Mouse (Mus musculus) G1E (cell line): ENCODE measurements around the gene Hist1h2be. TPM values are rescaled to one million over a fixed set of nuclear protein-coding genes. Genes with fewer than 3 reads are reported as not detected.
A peak's percentile ranks its signal among the peaks of the same experiment; 100 is the strongest.
"Not testable (repeated sequence)": the region's sequence is repeated elsewhere in the genome, so short reads cannot be mapped to it uniquely, and the experiment has no call there.

ENCODE experiments used
- ATAC-seq: 2 replicates; pipeline ENCODE4 v1.8.0; 2016; ENCODE audit warnings: mild to moderate bottlenecking; ENCODE audit not compliant: insufficient number of reproducible peaks, poor library complexity, low FRiP score, severe bottlenecking; ENCODE audit errors: extremely low read depth
- DNase-seq: peaks from one replicate; pipeline ENCODE4 v3.0.0; 2012; ENCODE audit warnings: low spot score
- H3K27me3 ChIP-seq: 2 replicates; pipeline ENCODE4 v1.6.1; 2012; ENCODE audit warnings: mild to moderate bottlenecking, low read length, inconsistent platforms; ENCODE audit not compliant: insufficient read depth
- H3K36me3 ChIP-seq: replicated peaks from 2 replicates; pipeline ENCODE3; 2012; ENCODE audit warnings: mild to moderate bottlenecking, inconsistent platforms
- H3K4me1 ChIP-seq: 2 replicates; pipeline ENCODE4 v1.6.1; 2012; ENCODE audit warnings: low read depth, low read length, inconsistent platforms, mixed read lengths; ENCODE audit not compliant: insufficient read depth
- H3K4me3 ChIP-seq: 2 replicates; pipeline ENCODE4 v1.5.1; 2012; ENCODE audit warnings: low read depth, mild to moderate bottlenecking, inconsistent platforms, low read length, moderate library complexity, mixed read lengths
- H3K9me3 ChIP-seq: replicated peaks from 2 replicates; pipeline ENCODE4 v1.6.1; 2012; ENCODE audit warnings: inconsistent platforms
- CTCF ChIP-seq: IDR thresholded peaks from 2 replicates; pipeline ENCODE4 v1.5.1; 2012; ENCODE audit warnings: low read depth, low read length, inconsistent platforms, mixed read lengths
- GATA1 ChIP-seq: IDR thresholded peaks from 2 replicates; pipeline ENCODE4 v1.6.1; 2012; ENCODE audit warnings: borderline replicate concordance, low read length, inconsistent platforms, mixed read lengths
- GATA2 ChIP-seq: IDR thresholded peaks from 2 replicates; pipeline ENCODE4 v1.6.1; 2012; ENCODE audit warnings: low read depth, low read length, inconsistent platforms, borderline replicate concordance
- POLR2AphosphoS5 ChIP-seq: IDR thresholded peaks from 2 replicates; pipeline ENCODE4 v1.6.1; 2012; ENCODE audit warnings: low read depth, low read length, inconsistent platforms; ENCODE audit not compliant: insufficient replicate concordance
- TAL1 ChIP-seq: conservative IDR thresholded peaks from 2 replicates; pipeline ENCODE4 v1.6.1; 2012; ENCODE audit warnings: low read depth, low read length, inconsistent platforms, mixed read lengths
- polyA plus RNA-seq: library from polyadenylated mRNA; stranded (reverse); fragments of >175 nt; gene quantifications from 2 replicates; pipeline ENCODE4 v1.2.3, GENCODE M21; 2012
- total RNA-seq, 2 experiments: library from RNA; stranded (forward) in 1 of 2; stranded (reverse) in 1 of 2; fragments of 200-1000 nt in 1 of 2; fragments of >200 nt in 1 of 2; fragmentation: Nextera tagmentation in 1 of 2; gene quantifications; 2 replicates each; pipeline ENCODE4 v1.2.3; 2014 to 2017

Gene Hist1h2be
- total and polyA plus RNA-seq, 3 experiments: 0.56 to 110 (median 27.7) TPM

DNA sequence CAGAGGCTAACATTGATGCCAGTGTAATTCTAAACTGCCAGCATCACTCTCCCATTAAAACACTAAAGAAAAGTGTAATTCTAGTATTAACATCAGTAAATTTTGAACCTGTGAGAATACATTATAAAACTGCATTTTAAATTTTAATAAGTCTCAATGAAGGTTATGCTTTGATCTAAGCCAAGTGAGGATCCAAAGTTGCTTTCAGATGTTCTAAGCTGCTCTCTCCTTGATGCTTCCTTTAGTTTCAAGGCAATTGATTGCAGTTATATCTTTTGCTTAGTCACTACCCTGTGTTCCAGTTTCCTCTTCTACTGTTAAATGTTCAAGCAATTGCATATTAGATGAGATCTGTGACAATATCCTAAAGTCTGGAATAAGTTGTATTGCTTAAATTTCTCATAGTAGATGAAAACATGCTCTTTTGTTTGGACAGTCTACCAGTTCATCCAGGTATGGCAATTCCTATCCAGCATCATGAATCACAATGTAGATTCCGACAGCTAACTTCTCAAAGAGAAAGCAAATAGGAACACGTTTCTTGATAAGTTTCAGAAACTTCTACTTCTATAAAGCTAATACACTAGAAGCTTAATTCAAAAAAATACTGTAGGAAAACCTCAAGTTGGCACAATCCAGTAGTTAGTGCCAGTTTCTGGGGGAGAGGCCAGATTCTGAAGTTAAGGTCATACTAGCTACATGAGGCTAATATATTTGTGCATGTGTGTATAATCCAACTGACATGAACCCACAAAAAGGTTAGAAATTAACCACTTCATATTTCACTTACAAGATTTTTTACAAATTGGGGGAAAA, 48.5 kb downstream of the Hist1h2be start:
- TF ChIP-seq GATA2 (no peak), TAL1 (no peak), POLR2AphosphoS5 (peak; percentile 97; the same call in 1 of the 2 replicates), GATA1 (no peak), CTCF (no peak)
- Histone ChIP-seq H3K27me3 (no peaks in the 10 kb centered on the region), H3K4me1 (peaks cover 26% of the 10 kb centered on the region), H3K4me3 (peak overlapping the region; percentile 15; the same call in 1 of the 2 replicates), H3K9me3 (no peaks in the 10 kb centered on the region), H3K36me3 (no peaks in the 10 kb centered on the region)
- ATAC-seq: no peak
- no peak for DNase-seq

DNA sequence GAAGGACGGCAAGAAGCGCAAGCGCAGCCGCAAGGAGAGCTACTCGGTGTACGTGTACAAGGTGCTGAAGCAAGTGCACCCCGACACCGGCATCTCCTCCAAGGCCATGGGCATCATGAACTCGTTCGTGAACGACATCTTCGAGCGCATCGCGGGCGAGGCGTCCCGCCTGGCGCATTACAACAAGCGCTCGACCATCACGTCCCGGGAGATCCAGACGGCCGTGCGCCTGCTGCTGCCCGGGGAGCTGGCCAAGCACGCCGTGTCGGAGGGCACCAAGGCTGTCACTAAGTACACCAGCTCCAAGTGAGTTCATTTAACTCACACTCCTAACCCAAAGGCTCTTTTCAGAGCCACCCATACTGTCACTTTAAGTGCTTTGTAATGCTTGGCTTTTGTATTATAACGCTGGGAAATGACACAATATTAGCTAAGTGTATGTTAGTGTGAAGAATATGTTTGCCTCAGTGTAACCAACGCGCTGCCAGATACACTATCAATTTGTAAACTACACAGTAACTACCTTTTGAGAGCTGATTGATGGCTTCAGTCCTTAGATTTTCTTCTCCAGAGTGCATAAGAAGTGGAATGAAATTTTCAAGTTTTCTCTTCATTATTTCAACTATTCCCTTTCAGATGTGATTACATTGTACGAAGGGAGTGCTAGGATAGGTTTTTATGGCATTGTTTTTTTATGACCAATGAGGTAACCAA, 49.3 kb downstream of the Hist1h2be start:
- TF ChIP-seq POLR2AphosphoS5: peak; percentile 95; the same call in 1 of the 2 replicates
- H3K9me3 ChIP-seq, DNase-seq, H3K36me3 ChIP-seq, H3K27me3 ChIP-seq, ATAC-seq: not testable (repeated sequence)
- H3K4me3 ChIP-seq: peak overlapping the region; percentile 64; the same call in 1 of the 2 replicates
- H3K4me1 ChIP-seq: peaks cover 18% of the 10 kb centered on the region

DNA sequence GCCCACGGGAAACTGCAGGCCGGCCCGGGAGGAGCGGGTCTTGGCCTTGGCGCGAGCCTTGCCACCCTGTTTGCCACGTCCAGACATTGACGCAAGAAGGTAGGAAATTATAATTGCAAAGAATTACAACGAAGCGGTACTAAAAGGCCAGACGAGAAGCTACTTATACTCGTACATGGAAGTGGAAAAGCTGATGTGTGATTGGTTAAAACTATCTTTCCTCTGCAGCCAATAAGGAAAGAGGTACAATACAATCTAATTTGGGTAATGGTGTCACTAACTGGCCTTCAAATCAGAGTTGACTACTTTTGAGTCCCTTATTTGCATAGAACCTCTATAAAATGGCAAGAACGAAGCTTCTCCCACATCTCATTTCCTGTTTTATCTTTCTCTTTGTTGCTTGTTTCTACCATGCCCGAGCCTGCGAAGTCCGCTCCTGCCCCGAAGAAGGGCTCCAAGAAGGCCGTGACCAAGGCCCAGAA, 49.9 kb downstream of the Hist1h2be start, which contains the start of the genes Hist1h2ae and Hist1h2bg:
TSS of gene Hist1h2ae (minus strand) at position 199 of the 482 bp plus-strand sequence.
TSS of gene Hist1h2bg (plus strand) at position 375 of the 482 bp plus-strand sequence.
- DNase-seq (peak; percentile 56), ATAC-seq (peak; percentile 75)
- peak within 1 kb of the TSS; percentile 64; the same call in 1 of the 2 replicates for H3K4me3 ChIP-seq
- no peak for TF ChIP-seq GATA1
- no peak; the same call in 1 of the 2 replicates for TF ChIP-seq POLR2AphosphoS5
- no peak for TF ChIP-seq GATA2
- TF ChIP-seq CTCF: no peak
- TF ChIP-seq TAL1: no peak
- no peaks in the 10 kb centered on the region for H3K9me3 ChIP-seq
- peaks cover 13% of the 10 kb centered on the region; the same call in 1 of the 2 replicates for H3K4me1 ChIP-seq
- H3K27me3 ChIP-seq: no peaks in the 10 kb centered on the region
- no peaks in the 10 kb centered on the region for H3K36me3 ChIP-seq

GRCm38 (mm10) chr13:23570261-23571021, 50.5 kb downstream of the Hist1h2be start:
- not testable (repeated sequence) for H3K36me3 ChIP-seq, DNase-seq, ATAC-seq, H3K9me3 ChIP-seq, H3K27me3 ChIP-seq
- peak; percentile 99 for TF ChIP-seq POLR2AphosphoS5
- H3K4me3 ChIP-seq: peak overlapping the region; percentile 58; the same call in 1 of the 2 replicates
- peaks cover 13% of the 10 kb centered on the region for H3K4me1 ChIP-seq

DNA sequence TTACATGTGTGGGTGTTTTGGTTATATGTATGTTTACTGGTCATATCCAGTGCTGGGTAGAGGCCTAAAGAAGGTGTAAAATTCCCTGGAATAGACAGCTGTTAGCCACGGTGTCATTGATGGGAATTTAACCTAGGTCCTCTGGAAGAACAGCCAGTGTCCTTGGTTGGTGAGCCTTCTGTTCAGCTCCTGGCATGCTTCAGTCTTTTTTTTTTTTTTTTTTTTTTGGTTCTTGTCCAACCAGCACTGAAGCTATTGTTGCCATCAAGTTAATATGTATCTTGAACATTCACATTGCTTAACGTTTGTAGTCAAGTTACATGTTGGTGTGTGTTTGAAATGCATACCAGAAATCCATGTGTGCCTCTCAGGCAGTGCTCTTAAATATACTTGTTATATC, 56.4 kb downstream of the Hist1h2be start:
- H3K4me3 ChIP-seq: no peak overlapping the region
- H3K9me3 ChIP-seq: no peaks in the 10 kb centered on the region
- H3K4me1 ChIP-seq: peaks cover 23% of the 10 kb centered on the region
- H3K36me3 ChIP-seq: no peaks in the 10 kb centered on the region
- no peak for DNase-seq
- ATAC-seq: no peak
- H3K27me3 ChIP-seq: no peaks in the 10 kb centered on the region
- TF ChIP-seq TAL1: no peak
- no peak for TF ChIP-seq GATA1
- no peak for TF ChIP-seq CTCF
- TF ChIP-seq GATA2: no peak
- no peak for TF ChIP-seq POLR2AphosphoS5
